Mouse (Mus musculus): ENCODE data around the gene Csmd2. TPM values are rescaled to one million over a fixed set of nuclear protein-coding genes. Genes with fewer than 3 reads are reported as not detected.

Gene Csmd2
- total RNA-seq, 1 experiment, result 0.80 TPM

DNA sequence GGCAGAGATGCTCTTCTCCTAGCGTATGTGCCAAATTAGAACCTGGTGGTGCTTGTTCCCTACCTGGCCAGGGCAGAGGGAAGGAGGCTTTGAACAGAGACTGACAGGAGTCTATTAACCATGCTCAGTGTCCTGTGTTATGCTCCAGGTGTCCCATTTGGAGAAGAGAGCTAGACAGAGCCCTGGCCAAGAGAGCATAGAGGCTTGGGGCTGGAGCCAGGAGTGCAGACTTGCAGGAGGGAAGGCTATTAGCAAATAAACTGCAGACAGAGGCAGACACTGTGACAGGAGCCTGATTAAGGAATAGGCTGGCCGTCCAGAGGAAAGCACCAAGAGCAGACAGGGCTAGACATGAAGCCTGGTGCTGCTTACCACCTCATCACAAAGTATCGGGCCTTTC, 164.4 kb downstream of the Csmd2 start:
- Histone ChIP-seq H3K4me3 (ENCODE audit: insufficient read depth in 1 of 2, low read depth in 1 of 2, low read length in 2 of 2, poor library complexity in 1 of 2, severe bottlenecking in 1 of 2) (no peak overlapping the region), H3K9ac (ENCODE audit: insufficient read depth, low read depth, low read length, poor library complexity, severe bottlenecking) (no peak overlapping the region), H3K27ac (ENCODE audit: insufficient read depth, low read depth, low read length, poor library complexity, severe bottlenecking) (no peak overlapping the region), H3K4me1 (ENCODE audit: control insufficient read depth in 2 of 2, insufficient read depth in 2 of 2, low read length in 2 of 2, poor library complexity in 1 of 2) (no peaks in the 10 kb centered on the region), H3K9me3 (ENCODE audit: control insufficient read depth, insufficient read depth, low read depth, low read length) (no peaks in the 10 kb centered on the region), H3K36me3 (ENCODE audit: control insufficient read depth, insufficient read depth, low read length, poor library complexity, severe bottlenecking) (no peaks in the 10 kb centered on the region)
- no peak for TF ChIP-seq HCFC1 (IDR thresholded peaks at IDR 0.05; ENCODE audit: borderline replicate concordance, insufficient read depth, low read length)
- no peak for DNase-seq (ENCODE audit: low read depth, low spot score)
- in situ Hi-C loops (cut with MboI; ENCODE audit: low sequenced_read_pairs in 2 of 2, unreplicated experiment in 2 of 2), result no loop called here

DNA sequence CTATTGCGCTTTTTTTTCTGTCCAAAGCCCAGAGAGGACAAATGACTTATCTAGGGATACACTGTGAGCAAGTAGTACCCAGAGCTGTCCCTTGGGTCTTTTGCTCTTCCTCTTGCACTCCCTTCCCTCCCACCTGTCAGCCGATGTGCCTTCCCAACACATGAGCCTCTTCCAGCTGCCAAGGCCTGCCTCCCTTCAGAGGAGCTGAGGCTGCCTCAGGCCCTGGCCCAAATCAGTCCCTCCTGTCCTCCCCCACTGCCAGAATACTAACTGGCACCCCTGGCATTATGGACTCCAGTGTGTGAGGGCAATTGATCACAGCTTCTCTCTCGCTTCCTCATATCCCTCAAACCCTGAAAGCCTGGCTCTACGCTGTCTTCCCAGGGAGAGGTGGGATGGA, 165.5 kb downstream of the Csmd2 start:
- H3K9me3 ChIP-seq (ENCODE audit: control insufficient read depth, insufficient read depth, low read depth, low read length), result no peaks in the 10 kb centered on the region
- DNase-seq (ENCODE audit: low read depth, low spot score), result no peak
- no peaks in the 10 kb centered on the region for H3K4me1 ChIP-seq (ENCODE audit: control insufficient read depth in 2 of 2, insufficient read depth in 2 of 2, low read length in 2 of 2, poor library complexity in 1 of 2)
- H3K4me3 ChIP-seq (ENCODE audit: insufficient read depth in 1 of 2, low read depth in 1 of 2, low read length in 2 of 2, poor library complexity in 1 of 2, severe bottlenecking in 1 of 2), result no peak overlapping the region
- no peak overlapping the region for H3K9ac ChIP-seq (ENCODE audit: insufficient read depth, low read depth, low read length, poor library complexity, severe bottlenecking)
- H3K27ac ChIP-seq (ENCODE audit: insufficient read depth, low read depth, low read length, poor library complexity, severe bottlenecking), result no peak overlapping the region; the same call in 1 of the 2 replicates
- in situ Hi-C loops (cut with MboI; ENCODE audit: low sequenced_read_pairs in 2 of 2, unreplicated experiment in 2 of 2), result no loop called here
- H3K36me3 ChIP-seq (ENCODE audit: control insufficient read depth, insufficient read depth, low read length, poor library complexity, severe bottlenecking), result no peaks in the 10 kb centered on the region
- TF ChIP-seq HCFC1 (IDR thresholded peaks at IDR 0.05; ENCODE audit: borderline replicate concordance, insufficient read depth, low read length) (no peak), ZC3H11A (IDR thresholded peaks at IDR 0.05; ENCODE audit: borderline replicate concordance, low read depth, low read length) (no peak), MAFK (IDR thresholded peaks at IDR 0.05; ENCODE audit: insufficient read depth, low read depth, low read length) (no peak), ZNF384 (IDR thresholded peaks at IDR 0.05; ENCODE audit: low read depth, low read length) (no peak)

DNA sequence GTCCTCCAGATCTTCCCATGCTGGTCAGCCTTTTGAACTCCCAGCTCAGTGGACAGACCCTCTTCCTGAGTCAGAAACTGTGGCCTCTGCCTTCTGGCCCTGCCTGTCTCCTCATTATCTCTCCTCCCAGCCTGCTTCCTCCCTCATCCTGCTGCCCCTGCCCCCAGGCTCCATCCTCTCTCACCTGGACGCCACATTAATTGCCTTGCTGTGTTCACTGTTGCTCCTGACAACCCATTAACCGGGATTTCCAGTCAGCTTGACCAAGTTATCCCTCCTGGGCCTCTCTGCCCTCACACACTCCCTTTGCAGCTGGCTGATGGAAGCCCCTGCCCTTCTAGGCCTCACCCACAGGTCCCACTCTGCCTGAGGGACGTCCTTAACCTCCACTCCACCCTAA, 167.6 kb downstream of the Csmd2 start:
- Histone ChIP-seq H3K27ac (ENCODE audit: insufficient read depth, low read depth, low read length, poor library complexity, severe bottlenecking) (no peak overlapping the region), H3K9ac (ENCODE audit: insufficient read depth, low read depth, low read length, poor library complexity, severe bottlenecking) (no peak overlapping the region)
- DNase-seq (ENCODE audit: low read depth, low spot score), result no peak

DNA sequence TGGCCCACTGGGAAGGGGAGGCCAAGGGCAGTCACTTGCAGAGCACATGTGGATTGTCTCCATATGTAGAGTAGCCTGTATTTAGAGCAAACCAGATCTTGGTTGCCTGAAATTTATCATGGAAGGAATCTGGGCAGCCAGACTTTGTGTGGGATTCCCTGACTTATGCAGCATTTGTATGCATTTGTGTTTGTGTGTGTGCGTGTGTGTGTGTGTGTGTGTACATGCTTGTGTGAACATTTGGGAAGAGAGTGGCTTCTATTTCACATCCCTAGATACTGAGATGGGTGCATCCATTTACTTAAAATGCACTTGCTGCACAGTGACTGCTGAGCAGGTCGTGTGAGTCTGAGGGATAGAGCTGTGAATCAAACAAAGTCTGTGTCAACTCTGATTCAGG, 173.0 kb downstream of the Csmd2 start:
- in situ Hi-C loops (cut with MboI; ENCODE audit: low sequenced_read_pairs in 2 of 2, unreplicated experiment in 2 of 2), result no loop called here
- no peaks in the 10 kb centered on the region for H3K36me3 ChIP-seq (ENCODE audit: control insufficient read depth, insufficient read depth, low read length, poor library complexity, severe bottlenecking)
- H3K9ac ChIP-seq (ENCODE audit: insufficient read depth, low read depth, low read length, poor library complexity, severe bottlenecking), result no peak overlapping the region
- no peak overlapping the region for H3K27ac ChIP-seq (ENCODE audit: insufficient read depth, low read depth, low read length, poor library complexity, severe bottlenecking)
- TF ChIP-seq CHD2 (IDR thresholded peaks at IDR 0.05; ENCODE audit: low read depth, low read length), result no peak
- TF ChIP-seq HCFC1 (IDR thresholded peaks at IDR 0.05; ENCODE audit: borderline replicate concordance, insufficient read depth, low read length), result no peak
- TF ChIP-seq ZNF384 (IDR thresholded peaks at IDR 0.05; ENCODE audit: low read depth, low read length), result no peak
- TF ChIP-seq MAFK (IDR thresholded peaks at IDR 0.05; ENCODE audit: insufficient read depth, low read depth, low read length), result no peak
- TF ChIP-seq ZC3H11A (IDR thresholded peaks at IDR 0.05; ENCODE audit: borderline replicate concordance, low read depth, low read length), result no peak
- H3K9me3 ChIP-seq (ENCODE audit: control insufficient read depth, insufficient read depth, low read depth, low read length), result no peaks in the 10 kb centered on the region
- peaks cover 2 to 9% of the 10 kb centered on the region in 2 experiments; a peak in 2 of 4 replicates for H3K4me1 ChIP-seq (ENCODE audit: control insufficient read depth in 2 of 2, insufficient read depth in 2 of 2, low read length in 2 of 2, poor library complexity in 1 of 2)
- H3K4me3 ChIP-seq (ENCODE audit: insufficient read depth in 1 of 2, low read depth in 1 of 2, low read length in 2 of 2, poor library complexity in 1 of 2, severe bottlenecking in 1 of 2), result no peak overlapping the region
- no peak for DNase-seq (ENCODE audit: low read depth, low spot score)

More for the DNA sequence above, 167.6 kb downstream of the Csmd2 start:
- Histone ChIP-seq H3K4me3 (ENCODE audit: insufficient read depth in 1 of 2, low read depth in 1 of 2, low read length in 2 of 2, poor library complexity in 1 of 2, severe bottlenecking in 1 of 2) (no peak overlapping the region), H3K36me3 (ENCODE audit: control insufficient read depth, insufficient read depth, low read length, poor library complexity, severe bottlenecking) (no peaks in the 10 kb centered on the region), H3K4me1 (ENCODE audit: control insufficient read depth in 2 of 2, insufficient read depth in 2 of 2, low read length in 2 of 2, poor library complexity in 1 of 2) (no peaks in the 10 kb centered on the region), H3K9me3 (ENCODE audit: control insufficient read depth, insufficient read depth, low read depth, low read length) (no peaks in the 10 kb centered on the region)
- in situ Hi-C loops (cut with MboI; ENCODE audit: low sequenced_read_pairs in 2 of 2, unreplicated experiment in 2 of 2), result no loop called here
- TF ChIP-seq ZNF384 (IDR thresholded peaks at IDR 0.05; ENCODE audit: low read depth, low read length) (no peak), MAFK (IDR thresholded peaks at IDR 0.05; ENCODE audit: insufficient read depth, low read depth, low read length) (no peak), HCFC1 (IDR thresholded peaks at IDR 0.05; ENCODE audit: borderline replicate concordance, insufficient read depth, low read length) (no peak), CHD2 (IDR thresholded peaks at IDR 0.05; ENCODE audit: low read depth, low read length) (no peak), ZC3H11A (IDR thresholded peaks at IDR 0.05; ENCODE audit: borderline replicate concordance, low read depth, low read length) (no peak)

DNA sequence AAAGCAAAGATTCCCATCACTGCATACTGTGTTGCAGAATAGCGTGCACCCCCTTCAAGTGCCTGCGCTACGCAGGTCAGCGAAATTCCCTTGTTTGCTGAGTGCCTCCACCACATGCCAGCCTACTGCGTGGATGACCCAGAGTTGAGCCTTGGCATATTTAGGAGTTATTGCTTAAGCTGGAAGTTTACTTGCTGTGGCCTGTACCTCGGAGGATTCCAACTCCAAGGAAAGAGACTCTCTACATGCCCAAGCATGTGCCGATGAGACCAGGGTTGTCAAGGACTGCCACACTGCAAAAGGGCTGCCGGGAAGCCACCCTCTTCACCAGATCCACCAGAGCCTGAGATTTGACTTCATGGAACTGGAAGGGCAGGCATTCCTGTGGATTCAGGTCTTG, 182.5 kb downstream of the Csmd2 start:
- DNase-seq (ENCODE audit: low read depth, low spot score), result no peak
- H3K4me1 ChIP-seq (ENCODE audit: control insufficient read depth in 2 of 2, insufficient read depth in 2 of 2, low read length in 2 of 2, poor library complexity in 1 of 2), result no peaks in the 10 kb centered on the region
- H3K4me3 ChIP-seq (ENCODE audit: insufficient read depth in 1 of 2, low read depth in 1 of 2, low read length in 2 of 2, poor library complexity in 1 of 2, severe bottlenecking in 1 of 2), result no peak overlapping the region
- in situ Hi-C loops (cut with MboI; ENCODE audit: low sequenced_read_pairs in 2 of 2, unreplicated experiment in 2 of 2), result no loop called here
- no peak overlapping the region for H3K27ac ChIP-seq (ENCODE audit: insufficient read depth, low read depth, low read length, poor library complexity, severe bottlenecking)
- no peak overlapping the region for H3K9ac ChIP-seq (ENCODE audit: insufficient read depth, low read depth, low read length, poor library complexity, severe bottlenecking)
- no peaks in the 10 kb centered on the region for H3K36me3 ChIP-seq (ENCODE audit: control insufficient read depth, insufficient read depth, low read length, poor library complexity, severe bottlenecking)
- no peak for TF ChIP-seq MAFK (IDR thresholded peaks at IDR 0.05; ENCODE audit: insufficient read depth, low read depth, low read length)
- TF ChIP-seq HCFC1 (IDR thresholded peaks at IDR 0.05; ENCODE audit: borderline replicate concordance, insufficient read depth, low read length), result no peak
- TF ChIP-seq CHD2 (IDR thresholded peaks at IDR 0.05; ENCODE audit: low read depth, low read length), result no peak
- TF ChIP-seq ZC3H11A (IDR thresholded peaks at IDR 0.05; ENCODE audit: borderline replicate concordance, low read depth, low read length), result no peak
- H3K9me3 ChIP-seq (ENCODE audit: control insufficient read depth, insufficient read depth, low read depth, low read length), result no peaks in the 10 kb centered on the region
